Mouse (Mus musculus): ENCODE data around the gene Efs.

DNA sequence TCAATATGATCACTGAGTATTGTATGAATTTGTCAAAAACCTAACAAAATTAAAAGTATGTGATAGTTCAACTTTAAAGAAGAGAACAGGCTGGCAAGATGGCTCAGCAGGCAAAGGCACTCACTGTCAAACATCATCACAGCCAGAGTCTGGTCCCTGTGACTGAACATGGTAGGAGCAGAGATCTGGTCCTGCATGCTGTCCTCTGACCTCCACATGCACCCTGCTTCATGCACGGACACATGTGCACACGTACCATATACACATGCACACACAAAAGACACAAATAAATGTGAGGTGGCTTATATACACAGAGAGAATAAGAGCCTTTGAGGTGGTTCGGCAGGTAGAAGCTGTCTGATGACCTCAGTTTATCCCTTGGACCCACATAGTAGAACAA, 29.6 kb upstream of the Efs start:
- TF ChIP-seq EP300 (IDR thresholded peaks at IDR 0.05; ENCODE audit: insufficient read depth, low read depth, low read length) (peak; percentile 98), CTCF (IDR thresholded peaks at IDR 0.05) (no peak)

All from heart, adult 2 months (tissue).